In genomic region chr16:67162211-67162790, GRCm38 (mm10) we compare ENCODE assay signal across 27 mouse cellular contexts.
DNase-seq lines count a peak whose midpoint lies in the region; ATAC-seq lines count a peak whose summit lies in the region.
"Had no signal": no experiment of that assay in that cellular context is flagged by ENCODE, and none has a peak within 500 bp of the region (broad histone marks: within the 10 kb centered on the region; RNA-seq: fewer than 3 reads in every experiment).

No protein-coding gene starts in this region.

- no peaks in the 10 kb centered on the region for H3K4me1 ChIP-seq in forebrain, embryonic 12.5 days
- no peaks in the 10 kb centered on the region for H3K4me1 ChIP-seq in forebrain, embryonic 16.5 days (replicated peaks; ENCODE audit: control insufficient read depth, insufficient read depth, low read length)
- H3K4me1 ChIP-seq: heart, embryonic 10.5 days; hindbrain, embryonic 12.5 days; hindbrain, embryonic 15.5 days had no signal

- 45% methylated on average over 6 of the region's 6 CpGs for WGBS in forebrain, embryonic 12.5 days
- 37% methylated on average over 6 of the region's 6 CpGs for WGBS in forebrain, embryonic 16.5 days

- H3K27ac ChIP-seq in forebrain, embryonic 12.5 days: no peak overlapping the region
- no peak overlapping the region for H3K27ac ChIP-seq in forebrain, embryonic 16.5 days (ENCODE audit: low read length)
- H3K27ac ChIP-seq: forebrain, embryonic 10.5 days; heart, adult 2 months; heart, embryonic 10.5 days; hindbrain, embryonic 12.5 days; hindbrain, embryonic 15.5 days had no signal

- no peak overlapping the region for H3K4me3 ChIP-seq in forebrain, embryonic 12.5 days (replicated peaks)
- H3K4me3 ChIP-seq in forebrain, embryonic 16.5 days (replicated peaks; ENCODE audit: low read length): no peak overlapping the region
- H3K4me3 ChIP-seq: forebrain, embryonic 10.5 days; heart, adult 2 months; heart, embryonic 10.5 days; hindbrain, embryonic 12.5 days; hindbrain, embryonic 15.5 days had no signal

- ATAC-seq in forebrain, embryonic 12.5 days (ENCODE audit: low FRiP score): peak; percentile 60; the same call in 1 of the 2 replicates
- ATAC-seq in forebrain, embryonic 16.5 days: no peak
- ATAC-seq: forebrain, embryonic 14.5 days; intestine, postnatal 0 days; Patski had no signal

- no peaks in the 10 kb centered on the region for H3K36me3 ChIP-seq in forebrain, embryonic 12.5 days (replicated peaks)
- no peaks in the 10 kb centered on the region for H3K36me3 ChIP-seq in forebrain, embryonic 16.5 days (ENCODE audit: control insufficient read depth, insufficient read depth)
- H3K36me3 ChIP-seq: forebrain, embryonic 10.5 days; G1E; heart, embryonic 10.5 days; hindbrain, embryonic 12.5 days; hindbrain, embryonic 15.5 days had no signal

- no peak overlapping the region for H3K4me2 ChIP-seq in forebrain, embryonic 12.5 days
- H3K4me2 ChIP-seq in forebrain, embryonic 16.5 days (ENCODE audit: low read length): no peak overlapping the region
- H3K4me2 ChIP-seq: hindbrain, embryonic 12.5 days; hindbrain, embryonic 15.5 days had no signal

- no peaks in the 10 kb centered on the region for H3K9me3 ChIP-seq in forebrain, embryonic 12.5 days
- H3K9me3 ChIP-seq in forebrain, embryonic 16.5 days (ENCODE audit: control insufficient read depth, low read length): no peaks in the 10 kb centered on the region
- H3K9me3 ChIP-seq: forebrain, embryonic 10.5 days; G1E; heart, embryonic 10.5 days; hindbrain, embryonic 12.5 days; hindbrain, embryonic 15.5 days had no signal

- no peaks in the 10 kb centered on the region for H3K27me3 ChIP-seq in forebrain, embryonic 12.5 days
- H3K27me3 ChIP-seq in forebrain, embryonic 16.5 days (replicated peaks; ENCODE audit: control insufficient read depth, insufficient read depth, low read length): no peaks in the 10 kb centered on the region
- H3K27me3 ChIP-seq: CH12.LX; hindbrain, embryonic 12.5 days; hindbrain, embryonic 15.5 days had no signal

- intact Hi-C loops in heart, postnatal 25 days (cut with DNase I): no loop called here

- H3K9ac ChIP-seq in forebrain, embryonic 12.5 days: no peak overlapping the region
- no peak overlapping the region for H3K9ac ChIP-seq in forebrain, embryonic 16.5 days (replicated peaks; ENCODE audit: low read depth, low read length)
- H3K9ac ChIP-seq: hindbrain, embryonic 12.5 days; hindbrain, embryonic 15.5 days had no signal

- DNase-seq in retina, embryonic 14.5 days (ENCODE audit: low spot score): peak; percentile 65
- no peak for DNase-seq in retina, postnatal 1 day
- DNase-seq in embryo, embryonic 11.5 days (ENCODE audit: low read depth, low spot score): peak; percentile 11
- no peak for DNase-seq in heart, postnatal 25 days (ENCODE audit: low spot score)
- DNase-seq in right cerebral cortex, postnatal 36 days (ENCODE audit: low spot score in 2 of 2): no peak
- DNase-seq: adrenal gland, postnatal 10 days; adrenal gland, postnatal 36 days; B cell, adult 2 months; cerebellum, adult 11 months; cerebellum, adult 2 months; cerebellum, adult 9-11 months; cerebellum, postnatal 25 days; gastrocnemius, postnatal 10 days; gastrocnemius, postnatal 36 days; heart, adult 2 months; heart, postnatal 36 days had no signal

Comparison
In these comparisons a context has a peak if more than half of its experiments do, and no peak if none do; other contexts are left out.
1. DNase-seq: peak in retina, embryonic 14.5 days (single experiment) and embryo, embryonic 11.5 days (single experiment); none in retina, postnatal 1 day (single experiment), heart, postnatal 25 days (single experiment) and right cerebral cortex, postnatal 36 days (0 of 2).